Mouse (Mus musculus): ENCODE results near the gene Fndc3b. TPM values are rescaled to one million over a fixed set of nuclear protein-coding genes. Genes with fewer than 3 reads are reported as not detected.

Gene Fndc3b
- polyA plus RNA-seq, 1 experiment from 2014 or later = 11.3 TPM

GRCm38 (mm10) chr3:27475899-27476298 is 235.2 kb downstream of the Fndc3b start:
- DNase-seq (ENCODE audit: low spot score) = no peak
- Histone ChIP-seq H3K4me2 (replicated peaks) (no peak overlapping the region), H3K27me3 (ENCODE audit: control insufficient read depth, insufficient read depth, low read length) (no peaks in the 10 kb centered on the region), H3K9me3 (ENCODE audit: control insufficient read depth, low read length) (no peaks in the 10 kb centered on the region), H3K4me3 (replicated peaks; ENCODE audit: low read length) (no peak overlapping the region), H3K4me1 (replicated peaks; ENCODE audit: control insufficient read depth, insufficient read depth, low read length) (no peaks in the 10 kb centered on the region), H3K27ac (no peak overlapping the region), H3K9ac (no peak overlapping the region), H3K36me3 (replicated peaks; ENCODE audit: control insufficient read depth, insufficient read depth) (no peaks in the 10 kb centered on the region)
- no peak for ATAC-seq (ENCODE audit: low FRiP score)
- 57% methylated on average over 7 of the region's 7 CpGs for WGBS

- 94% methylated on average over 14 of the region's 14 CpGs for WGBS
- DNase-seq (ENCODE audit: low spot score) (no peak), ATAC-seq (ENCODE audit: low FRiP score) (no peak)
These were observed 237.1 kb downstream of the Fndc3b start for GRCm38 (mm10) chr3:27473801-27474599.

GRCm38 (mm10) chr3:27472846-27473245 is 238.3 kb downstream of the Fndc3b start:
- H3K4me3 ChIP-seq (replicated peaks; ENCODE audit: low read length) = no peak overlapping the region
- no peak overlapping the region for H3K27ac ChIP-seq
- no peaks in the 10 kb centered on the region for H3K9me3 ChIP-seq (ENCODE audit: control insufficient read depth, low read length)
- no peaks in the 10 kb centered on the region for H3K27me3 ChIP-seq (ENCODE audit: control insufficient read depth, insufficient read depth, low read length)
- no peak overlapping the region for H3K4me2 ChIP-seq (replicated peaks)
- ATAC-seq (ENCODE audit: low FRiP score) = no peak
- H3K4me1 ChIP-seq (replicated peaks; ENCODE audit: control insufficient read depth, insufficient read depth, low read length) = no peaks in the 10 kb centered on the region
- no peak for DNase-seq (ENCODE audit: low spot score)
- no peak overlapping the region for H3K9ac ChIP-seq
- 98% methylated on average over 3 of the region's 3 CpGs for WGBS
- H3K36me3 ChIP-seq (replicated peaks; ENCODE audit: control insufficient read depth, insufficient read depth) = peaks cover 10% of the 10 kb centered on the region; the same call in 1 of the 2 replicates

More at GRCm38 (mm10) chr3:27473801-27474599, 237.1 kb downstream of the Fndc3b start:
- no peak overlapping the region for H3K27ac ChIP-seq
- H3K4me3 ChIP-seq (replicated peaks; ENCODE audit: low read length) = no peak overlapping the region
- no peaks in the 10 kb centered on the region for H3K4me1 ChIP-seq (replicated peaks; ENCODE audit: control insufficient read depth, insufficient read depth, low read length)
- H3K9me3 ChIP-seq (ENCODE audit: control insufficient read depth, low read length) = no peaks in the 10 kb centered on the region
- no peaks in the 10 kb centered on the region for H3K27me3 ChIP-seq (ENCODE audit: control insufficient read depth, insufficient read depth, low read length)
- no peak overlapping the region for H3K9ac ChIP-seq
- peaks cover 10% of the 10 kb centered on the region; the same call in 1 of the 2 replicates for H3K36me3 ChIP-seq (replicated peaks; ENCODE audit: control insufficient read depth, insufficient read depth)
- H3K4me2 ChIP-seq (replicated peaks) = no peak overlapping the region

DNA sequence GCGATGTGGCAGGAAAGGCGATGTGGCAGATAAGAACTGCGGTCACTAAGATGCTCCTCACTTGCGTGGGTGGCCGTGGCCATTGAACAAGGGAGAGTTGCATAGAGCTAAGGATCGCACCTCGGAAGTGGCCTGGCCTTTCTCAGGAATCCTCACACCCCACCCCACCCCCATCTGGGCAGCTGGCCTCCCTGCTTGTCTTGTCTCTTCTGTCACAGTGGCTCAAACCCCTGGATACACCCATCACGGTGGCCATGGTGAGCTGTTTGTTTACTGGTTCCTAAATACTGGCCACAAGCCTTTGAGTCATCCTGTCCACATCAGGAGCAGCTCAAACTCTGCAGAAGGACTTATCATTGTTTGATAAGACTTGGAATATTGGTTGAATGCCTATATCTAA is 240.3 kb downstream of the Fndc3b start:
- Histone ChIP-seq H3K36me3 (replicated peaks; ENCODE audit: control insufficient read depth, insufficient read depth) (peaks cover 10% of the 10 kb centered on the region), H3K4me3 (replicated peaks; ENCODE audit: low read length) (no peak overlapping the region), H3K9me3 (ENCODE audit: control insufficient read depth, low read length) (no peaks in the 10 kb centered on the region), H3K4me2 (replicated peaks) (no peak overlapping the region), H3K4me1 (replicated peaks; ENCODE audit: control insufficient read depth, insufficient read depth, low read length) (no peaks in the 10 kb centered on the region), H3K27me3 (ENCODE audit: control insufficient read depth, insufficient read depth, low read length) (no peaks in the 10 kb centered on the region), H3K27ac (no peak overlapping the region), H3K9ac (no peak overlapping the region)
- ATAC-seq (ENCODE audit: low FRiP score) (no peak), DNase-seq (ENCODE audit: low spot score) (no peak)
- WGBS = 91% methylated on average over 8 of the region's 8 CpGs

- ATAC-seq (ENCODE audit: low FRiP score) = no peak
These were observed 241.1 kb downstream of the Fndc3b start for GRCm38 (mm10) chr3:27469971-27470370.

GRCm38 (mm10) chr3:27467505-27468020 is 243.5 kb downstream of the Fndc3b start:
- DNase-seq (ENCODE audit: low spot score) = no peak
- 80% methylated on average over 11 of the region's 11 CpGs for WGBS

More at GRCm38 (mm10) chr3:27469971-27470370, 241.1 kb downstream of the Fndc3b start:
- no peaks in the 10 kb centered on the region for H3K4me1 ChIP-seq (replicated peaks; ENCODE audit: control insufficient read depth, insufficient read depth, low read length)
- H3K9ac ChIP-seq = no peak overlapping the region
- DNase-seq (ENCODE audit: low spot score) = no peak
- H3K9me3 ChIP-seq (ENCODE audit: control insufficient read depth, low read length) = no peaks in the 10 kb centered on the region
- no peaks in the 10 kb centered on the region for H3K27me3 ChIP-seq (ENCODE audit: control insufficient read depth, insufficient read depth, low read length)
- H3K36me3 ChIP-seq (replicated peaks; ENCODE audit: control insufficient read depth, insufficient read depth) = peaks cover 10% of the 10 kb centered on the region
- H3K4me3 ChIP-seq (replicated peaks; ENCODE audit: low read length) = no peak overlapping the region
- no peak overlapping the region for H3K4me2 ChIP-seq (replicated peaks)
- whole genome bisulfite sequencing = 95% methylated on average over 8 of the region's 8 CpGs
- no peak overlapping the region for H3K27ac ChIP-seq

GRCm38 (mm10) chr3:27466297-27466901 is 244.7 kb downstream of the Fndc3b start:
- Histone ChIP-seq H3K4me2 (replicated peaks) (no peak overlapping the region), H3K27me3 (ENCODE audit: control insufficient read depth, insufficient read depth, low read length) (no peaks in the 10 kb centered on the region), H3K9me3 (ENCODE audit: control insufficient read depth, low read length) (no peaks in the 10 kb centered on the region), H3K9ac (no peak overlapping the region), H3K4me1 (replicated peaks; ENCODE audit: control insufficient read depth, insufficient read depth, low read length) (no peaks in the 10 kb centered on the region), H3K4me3 (replicated peaks; ENCODE audit: low read length) (no peak overlapping the region), H3K27ac (no peak overlapping the region), H3K36me3 (replicated peaks; ENCODE audit: control insufficient read depth, insufficient read depth) (peaks cover 14% of the 10 kb centered on the region)
- ATAC-seq (ENCODE audit: low FRiP score) (no peak), DNase-seq (ENCODE audit: low spot score) (peak; percentile 84)
- 78% methylated on average over 7 of the region's 7 CpGs for WGBS

More at GRCm38 (mm10) chr3:27467505-27468020, 243.5 kb downstream of the Fndc3b start:
- Histone ChIP-seq H3K4me2 (replicated peaks) (no peak overlapping the region), H3K9me3 (ENCODE audit: control insufficient read depth, low read length) (no peaks in the 10 kb centered on the region), H3K27me3 (ENCODE audit: control insufficient read depth, insufficient read depth, low read length) (no peaks in the 10 kb centered on the region), H3K36me3 (replicated peaks; ENCODE audit: control insufficient read depth, insufficient read depth) (peaks cover 10% of the 10 kb centered on the region), H3K9ac (no peak overlapping the region), H3K27ac (no peak overlapping the region), H3K4me3 (replicated peaks; ENCODE audit: low read length) (no peak overlapping the region), H3K4me1 (replicated peaks; ENCODE audit: control insufficient read depth, insufficient read depth, low read length) (no peaks in the 10 kb centered on the region)
- ATAC-seq (ENCODE audit: low FRiP score) = no peak

- Histone ChIP-seq H3K4me1 (replicated peaks; ENCODE audit: control insufficient read depth, insufficient read depth, low read length) (no peaks in the 10 kb centered on the region), H3K4me2 (replicated peaks) (no peak overlapping the region), H3K9me3 (ENCODE audit: control insufficient read depth, low read length) (no peaks in the 10 kb centered on the region), H3K4me3 (replicated peaks; ENCODE audit: low read length) (no peak overlapping the region), H3K36me3 (replicated peaks; ENCODE audit: control insufficient read depth, insufficient read depth) (peaks cover 4% of the 10 kb centered on the region), H3K9ac (no peak overlapping the region), H3K27me3 (ENCODE audit: control insufficient read depth, insufficient read depth, low read length) (no peaks in the 10 kb centered on the region), H3K27ac (no peak overlapping the region)
- 94% methylated on average over 7 of the region's 7 CpGs for WGBS
- DNase-seq (ENCODE audit: low spot score) (no peak), ATAC-seq (ENCODE audit: low FRiP score) (no peak)
These were observed 247.7 kb downstream of the Fndc3b start for GRCm38 (mm10) chr3:27463373-27463772.

GRCm38 (mm10) chr3:27462934-27463333 is 248.2 kb downstream of the Fndc3b start:
- ATAC-seq (ENCODE audit: low FRiP score) (no peak), DNase-seq (ENCODE audit: low spot score) (no peak)
- peaks cover 4% of the 10 kb centered on the region for H3K36me3 ChIP-seq (replicated peaks; ENCODE audit: control insufficient read depth, insufficient read depth)
- H3K9ac ChIP-seq = no peak overlapping the region
- no peaks in the 10 kb centered on the region for H3K9me3 ChIP-seq (ENCODE audit: control insufficient read depth, low read length)
- no peaks in the 10 kb centered on the region for H3K27me3 ChIP-seq (ENCODE audit: control insufficient read depth, insufficient read depth, low read length)
- no peaks in the 10 kb centered on the region for H3K4me1 ChIP-seq (replicated peaks; ENCODE audit: control insufficient read depth, insufficient read depth, low read length)
- no peak overlapping the region for H3K4me3 ChIP-seq (replicated peaks; ENCODE audit: low read length)
- no peak overlapping the region for H3K4me2 ChIP-seq (replicated peaks)
- 88% methylated on average over 15 of the region's 15 CpGs for WGBS
- no peak overlapping the region for H3K27ac ChIP-seq
